Mouse (Mus musculus) cortical plate, adult 2 months (tissue): ENCODE measurements at regions not wholly inside any gene's neighbourhood (a gene's known extent, or its start where the extent isn't known, plus 50 kb on each side); places are given as distances from the start of the nearest gene placed in this dataset.

Source experiments
- H3K27ac ChIP-seq: fragments of 200-500 bp; 2 replicates; pipeline ENCODE4 v1.5.1; 2012; ENCODE audit warnings: low read length, control low read depth, inconsistent platforms; ENCODE audit not compliant: insufficient read depth
- H3K4me1 ChIP-seq: fragments of 200-500 bp; 2 replicates; pipeline ENCODE4 v1.6.1; 2011; ENCODE audit warnings: low read length; ENCODE audit not compliant: control insufficient read depth, insufficient read depth
- H3K4me3 ChIP-seq: fragments of 200-500 bp; 2 replicates; pipeline ENCODE4 v1.5.1; 2011; ENCODE audit warnings: mild to moderate bottlenecking, low read length, control low read depth; ENCODE audit not compliant: insufficient read depth
- CTCF ChIP-seq: fragments of 200-500 bp; IDR thresholded peaks from 2 replicates; pipeline ENCODE4 v1.5.1; 2011; ENCODE audit warnings: mild to moderate bottlenecking, control low read depth, low read length; ENCODE audit not compliant: insufficient read depth; ENCODE audit errors: extremely low read depth
- POLR2A ChIP-seq: fragments of 200-500 bp; IDR thresholded peaks from 2 replicates; pipeline ENCODE4 v1.6.1; 2011; ENCODE audit warnings: mild to moderate bottlenecking, low read length, control low read depth; ENCODE audit not compliant: insufficient read depth; ENCODE audit errors: extremely low read depth

DNA sequence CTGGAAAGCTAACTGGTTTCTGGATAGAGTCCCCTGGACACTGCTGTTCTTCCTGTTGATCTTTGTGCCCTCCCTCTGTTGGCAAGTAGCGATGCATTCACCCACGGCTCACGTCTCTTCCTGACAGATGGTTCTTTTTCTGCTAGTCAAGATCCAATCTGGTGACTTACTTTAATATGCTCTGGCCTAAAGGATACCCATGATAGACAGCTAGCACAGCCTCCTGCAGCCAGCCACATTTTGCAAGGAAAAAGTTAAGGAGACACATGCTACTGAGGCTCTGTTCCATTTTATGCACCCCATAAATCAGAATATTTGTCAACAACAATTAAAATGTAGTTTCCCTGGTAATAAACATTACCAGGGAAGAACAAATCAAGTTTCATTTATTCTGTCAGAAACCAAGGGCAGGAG, 410.3 kb upstream of the Tmpo start:
- Histone ChIP-seq H3K27ac (no peak overlapping the region), H3K4me3 (no peak overlapping the region), H3K4me1 (no peaks in the 10 kb centered on the region)
- TF ChIP-seq POLR2A = no peak
- no peak for TF ChIP-seq CTCF

DNA sequence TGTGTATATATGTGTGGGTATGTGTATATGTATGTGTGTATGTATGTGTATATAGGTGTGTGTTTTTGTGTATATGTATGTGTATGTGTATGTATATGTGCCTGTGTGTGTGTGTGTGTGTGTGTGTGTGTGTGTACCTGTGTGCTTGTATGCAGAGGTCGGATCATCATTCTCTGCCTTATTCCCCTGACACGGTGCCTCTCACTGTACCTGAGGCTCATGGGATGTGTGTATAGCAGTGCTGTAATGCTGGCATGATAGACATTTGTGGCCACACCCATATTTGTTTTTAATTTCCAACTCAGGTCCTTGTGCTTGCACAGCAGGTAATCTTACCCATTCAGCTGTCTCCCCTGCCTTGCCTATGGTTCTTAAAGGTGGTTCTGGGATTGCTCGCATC, 402.1 kb upstream of the Tmpo start:
- no peak for TF ChIP-seq CTCF
- no peak for TF ChIP-seq POLR2A
- Histone ChIP-seq H3K27ac (no peak overlapping the region), H3K4me1 (no peaks in the 10 kb centered on the region), H3K4me3 (no peak overlapping the region)

DNA sequence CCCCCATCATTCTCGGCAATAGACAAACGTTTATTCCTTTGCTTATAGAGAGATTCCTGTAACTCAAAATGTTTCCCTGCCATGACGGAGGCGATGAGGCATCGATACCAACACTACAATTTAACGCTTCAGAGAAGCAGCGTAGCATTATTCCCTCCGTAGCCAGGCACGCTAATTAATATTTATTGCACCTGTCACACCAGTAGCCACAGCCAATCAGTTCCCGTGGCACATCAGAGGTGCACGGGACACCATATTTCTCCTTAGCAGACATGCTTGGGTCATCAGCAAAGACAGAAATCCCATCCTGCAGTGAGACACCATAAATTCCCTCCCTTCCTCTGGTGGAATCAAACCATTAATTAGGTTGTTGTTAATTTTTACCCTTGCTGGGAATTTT, 399.8 kb upstream of the Tmpo start:
- no peak overlapping the region for H3K27ac ChIP-seq
- TF ChIP-seq POLR2A (no peak), CTCF (no peak)

DNA sequence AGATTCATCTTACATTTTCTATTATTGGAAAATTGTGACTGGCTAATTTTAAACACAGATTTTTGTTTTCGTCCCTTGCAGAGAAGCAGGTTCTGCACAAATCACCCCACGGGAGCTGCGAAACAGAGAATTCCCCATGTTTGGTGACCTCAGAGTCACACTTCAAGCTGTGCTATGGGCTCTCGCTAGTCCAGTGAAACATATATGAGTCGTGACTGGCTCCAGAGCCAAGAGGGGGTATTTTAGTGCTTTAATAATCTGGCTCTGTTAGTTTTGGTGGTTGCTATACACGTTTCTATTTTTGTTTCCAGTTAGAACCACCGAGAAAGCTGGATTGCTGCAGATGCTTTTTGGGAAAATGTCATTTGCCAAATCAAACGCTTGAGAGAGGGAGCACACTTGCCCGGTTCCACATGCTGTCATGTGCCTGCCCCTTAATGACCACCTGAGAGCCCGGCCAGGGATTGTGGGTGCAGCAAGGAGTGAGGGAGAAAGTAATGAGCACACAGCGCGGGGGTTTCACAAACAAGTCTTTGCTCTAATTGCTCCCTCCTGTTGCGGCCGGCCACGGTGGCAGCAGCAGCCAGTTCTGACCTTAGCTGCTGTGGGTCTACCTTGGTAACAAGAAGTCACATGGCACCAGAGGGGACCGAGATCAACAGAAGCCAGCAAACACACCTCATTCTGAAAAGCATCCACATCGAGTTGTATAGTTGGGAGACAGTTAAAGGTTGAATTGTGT, 394.4 kb upstream of the Tmpo start:
- Histone ChIP-seq H3K27ac (no peak overlapping the region), H3K4me3 (no peak overlapping the region), H3K4me1 (peaks cover 1% of the 10 kb centered on the region; the same call in 1 of the 2 replicates)
- TF ChIP-seq POLR2A (no peak), CTCF (no peak)

More for the DNA sequence above, 399.8 kb upstream of the Tmpo start:
- no peak overlapping the region for H3K4me3 ChIP-seq
- H3K4me1 ChIP-seq = no peaks in the 10 kb centered on the region

DNA sequence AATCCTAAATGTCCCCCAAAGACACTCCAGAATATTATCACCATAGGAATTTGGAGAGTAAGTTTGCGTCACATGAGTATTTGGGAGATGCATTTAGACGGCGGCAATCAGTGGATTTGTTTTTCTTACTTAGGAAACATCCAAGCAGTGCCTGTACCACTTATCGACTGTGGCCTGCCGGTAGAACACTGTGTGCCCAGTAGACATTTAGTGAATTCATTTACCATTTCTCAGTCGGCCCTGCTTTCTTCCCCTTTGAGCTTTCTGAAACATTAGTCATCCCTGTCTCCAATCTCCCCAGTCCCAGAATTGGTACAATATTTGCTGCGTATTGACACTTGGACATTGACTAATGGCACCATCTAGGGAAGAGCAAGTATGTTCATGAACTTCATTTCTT, 391.7 kb upstream of the Tmpo start:
- H3K27ac ChIP-seq = no peak overlapping the region
- TF ChIP-seq CTCF = no peak
- TF ChIP-seq POLR2A = no peak
- H3K4me3 ChIP-seq = no peak overlapping the region
- H3K4me1 ChIP-seq = peaks cover 1% of the 10 kb centered on the region; the same call in 1 of the 2 replicates

DNA sequence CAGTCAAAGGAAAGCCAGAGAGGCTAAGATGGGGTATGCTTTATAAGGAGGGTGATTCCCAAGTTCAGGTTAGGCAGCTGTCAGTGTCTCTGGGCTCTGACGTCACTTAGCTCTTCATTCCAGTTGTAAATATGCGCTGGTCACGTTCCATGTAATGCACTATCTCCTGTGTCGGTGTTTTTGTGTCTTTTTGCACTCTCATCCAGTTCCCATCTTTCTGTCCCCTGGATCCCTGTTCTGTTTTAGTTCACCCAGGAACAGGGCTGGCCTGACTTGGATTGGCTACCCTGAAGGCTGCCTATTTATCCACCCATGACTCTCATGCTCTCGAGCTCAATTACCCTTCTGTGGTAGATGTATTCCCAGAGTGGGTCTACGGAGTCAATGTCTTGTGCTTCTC, 387.9 kb upstream of the Tmpo start:
- H3K4me3 ChIP-seq = no peak overlapping the region
- H3K4me1 ChIP-seq = no peaks in the 10 kb centered on the region
- H3K27ac ChIP-seq = no peak overlapping the region
- TF ChIP-seq CTCF (no peak), POLR2A (no peak)

DNA sequence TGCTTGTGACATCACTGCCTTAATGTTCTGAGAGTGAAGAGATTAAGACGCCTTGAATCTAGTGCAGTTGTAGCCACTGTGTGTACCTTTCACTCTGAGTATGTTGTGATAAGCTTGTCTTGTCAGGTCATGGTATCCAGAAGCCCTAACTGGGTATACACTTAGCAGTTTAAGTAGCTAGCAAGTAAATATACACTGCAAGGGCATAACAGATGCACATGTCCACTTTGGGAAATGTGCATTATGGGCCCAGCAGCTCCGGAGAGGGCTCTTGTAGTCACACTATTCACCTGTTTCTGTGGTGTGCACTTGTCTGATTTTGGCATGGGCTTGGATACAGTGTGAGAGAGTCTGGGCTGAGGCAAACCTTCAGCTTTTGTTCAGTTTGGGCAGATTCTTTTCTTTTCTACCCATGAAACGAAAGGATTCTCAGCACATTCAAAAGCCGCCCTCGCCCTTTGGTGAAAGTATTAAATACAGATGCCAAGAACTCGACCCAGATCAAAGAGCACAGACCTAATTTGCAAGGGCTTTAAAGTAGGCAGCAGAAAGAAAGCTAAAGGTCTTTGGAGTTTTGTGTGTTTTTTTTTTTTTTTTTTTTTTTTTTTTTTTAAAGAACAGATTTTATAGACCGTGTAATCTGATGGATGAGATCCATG, 385.1 kb upstream of the Tmpo start:
- Histone ChIP-seq H3K27ac (no peak overlapping the region), H3K4me3 (no peak overlapping the region), H3K4me1 (no peaks in the 10 kb centered on the region)
- TF ChIP-seq POLR2A (no peak), CTCF (no peak)

DNA sequence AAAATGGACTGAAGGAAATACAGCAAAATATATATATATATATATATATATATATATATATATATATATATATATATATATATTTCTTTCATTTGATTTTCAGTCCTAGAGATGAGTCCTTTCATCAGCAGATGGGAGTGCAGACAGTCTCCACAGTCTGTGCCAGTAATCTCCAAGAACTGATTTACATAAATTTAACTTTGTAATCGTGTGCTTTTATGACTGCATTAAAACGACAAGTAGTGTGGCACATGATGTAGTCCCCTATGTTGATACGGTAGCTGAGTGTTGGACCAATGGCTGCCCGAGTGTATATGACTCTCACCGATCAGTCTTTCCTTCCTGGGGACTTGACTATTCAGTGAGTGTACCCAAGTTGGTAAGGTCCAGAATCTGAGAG, 378.2 kb upstream of the Tmpo start:
- H3K4me1 ChIP-seq = no peaks in the 10 kb centered on the region
- no peak for TF ChIP-seq CTCF
- TF ChIP-seq POLR2A = no peak
- H3K27ac ChIP-seq = no peak overlapping the region
- no peak overlapping the region for H3K4me3 ChIP-seq

DNA sequence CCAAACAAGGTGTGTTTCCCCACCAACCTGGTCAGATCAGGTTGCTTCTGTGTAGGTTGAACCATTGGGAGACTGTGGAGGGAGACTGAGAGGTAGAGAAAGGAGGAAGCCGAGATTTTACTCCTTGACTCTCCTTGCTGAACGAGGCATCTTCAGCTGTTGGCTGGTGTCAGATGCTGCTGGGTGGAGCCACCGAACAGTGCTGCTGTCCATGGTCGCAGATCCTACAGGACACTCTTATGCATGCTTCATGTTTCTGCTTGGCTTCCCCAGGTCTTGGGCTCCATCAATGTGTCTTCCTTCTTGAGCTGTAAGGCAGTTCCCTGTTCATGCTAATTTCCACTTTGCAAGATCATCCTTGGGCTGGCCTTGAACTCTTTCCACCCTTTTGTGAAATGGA, 367.0 kb upstream of the Tmpo start:
- TF ChIP-seq POLR2A (no peak), CTCF (no peak)
- H3K4me1 ChIP-seq = no peaks in the 10 kb centered on the region; the same call in 1 of the 2 replicates
- H3K4me3 ChIP-seq = no peak overlapping the region
- no peak overlapping the region for H3K27ac ChIP-seq

DNA sequence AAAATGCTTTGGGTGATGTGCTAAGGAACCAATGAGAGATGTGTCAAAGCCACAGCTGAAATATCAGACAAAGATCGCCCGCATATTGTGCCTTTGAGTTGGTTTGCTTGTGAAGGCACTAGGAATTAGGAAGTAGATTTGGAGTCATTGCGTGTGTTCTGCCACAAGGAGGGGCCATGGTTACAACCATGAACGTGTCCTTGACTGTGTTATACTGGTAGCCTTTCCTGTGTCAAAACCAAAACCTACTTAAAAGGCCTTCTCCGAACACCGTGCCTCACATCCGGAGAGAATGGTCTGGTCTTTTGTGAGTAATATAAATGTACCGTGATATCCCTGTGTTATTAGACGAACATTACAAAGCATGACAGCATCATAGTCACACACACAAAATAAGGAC, 365.0 kb upstream of the Tmpo start:
- TF ChIP-seq POLR2A = no peak
- TF ChIP-seq CTCF = peak; percentile 88
- Histone ChIP-seq H3K4me3 (no peak overlapping the region), H3K4me1 (no peaks in the 10 kb centered on the region; the same call in 1 of the 2 replicates), H3K27ac (no peak overlapping the region)
